Mouse (Mus musculus) thymus, adult 2 months (tissue): ENCODE results near the gene Sema4f.

Experiments
- CTCF ChIP-seq: fragments of 200-500 bp; IDR thresholded peaks from 2 replicates; pipeline ENCODE4 v1.5.1; 2012; ENCODE audit warnings: mild to moderate bottlenecking, control low read depth, low read length, moderate library complexity, borderline replicate concordance; ENCODE audit not compliant: control insufficient read depth, poor library complexity, insufficient read depth; ENCODE audit errors: extremely low read depth
- POLR2A ChIP-seq: fragments of 200-500 bp; IDR thresholded peaks from 2 replicates; pipeline ENCODE4 v1.6.1; 2012; ENCODE audit warnings: mild to moderate bottlenecking, low read length, control low read depth, moderate library complexity; ENCODE audit not compliant: control insufficient read depth, poor library complexity, insufficient read depth; ENCODE audit errors: extremely low read depth

DNA sequence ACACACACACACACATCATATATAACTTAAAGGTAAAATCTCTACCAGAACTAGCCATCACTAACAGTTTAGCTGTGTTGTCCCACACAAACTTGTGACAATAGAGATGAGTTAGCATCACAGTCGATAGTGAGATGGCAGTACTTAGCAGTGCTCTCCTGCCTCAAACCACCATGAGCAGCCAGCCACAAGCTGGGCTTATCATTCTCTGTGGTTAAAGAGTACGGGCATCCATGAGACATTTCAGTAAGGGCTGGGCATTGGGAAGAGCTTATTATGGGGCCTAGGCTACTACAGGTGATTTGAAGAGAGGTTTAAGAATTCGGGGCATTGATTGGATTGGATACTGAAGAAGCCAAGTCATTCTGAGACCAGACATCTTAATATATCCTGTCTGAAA, 32.6 kb downstream of the Sema4f start:
- no peak for TF ChIP-seq CTCF
- TF ChIP-seq POLR2A = no peak
